Mouse (Mus musculus) ovary, postnatal 14 days (tissue): ENCODE measurements around the gene Fto.

ENCODE experiments used
- DNase-seq: peaks from one replicate; pipeline ENCODE4 v3.0.0; 2022; ENCODE audit warnings: low spot score

The Fto gene

DNA sequence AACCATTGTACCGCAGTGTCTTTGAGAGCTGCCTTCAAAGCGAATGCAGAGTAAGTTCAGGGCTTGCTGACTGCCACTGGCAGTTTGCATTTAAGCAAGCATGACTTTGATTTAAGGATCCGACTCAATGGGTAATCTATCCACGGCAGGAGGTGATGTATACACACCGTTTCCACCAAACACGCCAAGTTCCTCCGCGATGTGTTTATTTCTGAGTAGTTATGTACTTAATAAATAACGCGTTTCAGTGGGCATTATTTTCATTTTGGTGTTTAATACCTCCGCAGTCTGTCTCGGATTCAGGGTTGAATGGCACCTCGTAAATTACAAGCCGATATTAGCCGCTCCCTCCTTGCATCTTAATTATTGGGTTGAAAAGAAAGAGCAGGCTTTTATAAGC is 366.1 kb downstream of the Fto start:
- DNase-seq = no peak

DNA sequence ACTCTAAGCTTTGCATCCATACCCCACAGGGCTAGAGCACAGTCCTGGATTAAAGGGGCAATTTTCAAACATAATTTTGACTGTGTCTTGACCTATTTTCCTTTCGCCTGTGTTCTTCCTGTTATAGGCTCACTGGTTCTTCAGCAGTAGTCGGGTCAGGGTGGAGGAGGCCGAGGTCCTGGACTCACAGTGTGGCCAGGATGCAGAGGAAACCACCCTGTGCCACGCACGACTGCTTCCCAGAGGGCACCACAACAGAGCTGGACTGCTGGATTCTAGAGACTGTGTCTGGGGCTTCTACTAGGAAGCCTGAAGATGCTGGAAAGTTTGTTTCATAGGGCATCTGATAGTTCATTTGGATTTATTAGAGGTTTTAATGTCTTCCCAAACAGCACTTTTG is 366.8 kb downstream of the Fto start:
- DNase-seq = no peak

DNA sequence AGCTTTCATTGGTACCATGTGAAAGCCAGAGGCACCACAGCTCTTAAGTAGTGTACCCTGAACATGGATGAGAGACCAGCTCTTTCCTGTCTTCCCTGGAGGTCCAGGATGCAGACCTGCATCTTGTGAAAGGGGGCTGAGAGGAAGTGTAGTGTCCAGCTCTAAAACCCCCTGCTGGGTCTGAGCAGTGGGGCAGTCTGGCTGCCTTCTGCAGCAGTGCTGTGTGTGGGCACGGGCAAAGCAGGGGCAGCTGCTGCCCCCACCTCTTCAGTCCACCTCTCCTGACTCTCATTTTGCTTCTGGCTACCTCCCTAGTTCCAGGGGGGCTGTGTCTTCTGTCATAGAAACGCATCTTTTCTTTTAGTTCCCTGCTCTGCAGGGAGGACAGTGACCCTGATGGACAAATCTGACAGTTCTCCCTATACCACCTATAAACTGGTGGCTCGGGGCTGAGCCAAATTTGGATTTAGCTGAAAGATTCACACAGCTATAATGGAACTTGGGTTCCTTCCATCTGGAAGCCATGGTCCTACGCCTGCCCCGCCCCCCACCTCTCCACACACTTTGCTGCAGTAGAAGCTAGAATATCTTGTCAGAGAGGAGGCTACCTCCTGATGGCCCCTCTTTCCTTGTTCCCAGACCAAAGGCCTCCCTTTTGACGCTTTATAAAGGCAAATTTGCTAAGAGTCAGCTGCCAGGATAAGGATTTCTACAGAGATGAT is 371.4 kb downstream of the Fto start:
- no peak for DNase-seq

DNA sequence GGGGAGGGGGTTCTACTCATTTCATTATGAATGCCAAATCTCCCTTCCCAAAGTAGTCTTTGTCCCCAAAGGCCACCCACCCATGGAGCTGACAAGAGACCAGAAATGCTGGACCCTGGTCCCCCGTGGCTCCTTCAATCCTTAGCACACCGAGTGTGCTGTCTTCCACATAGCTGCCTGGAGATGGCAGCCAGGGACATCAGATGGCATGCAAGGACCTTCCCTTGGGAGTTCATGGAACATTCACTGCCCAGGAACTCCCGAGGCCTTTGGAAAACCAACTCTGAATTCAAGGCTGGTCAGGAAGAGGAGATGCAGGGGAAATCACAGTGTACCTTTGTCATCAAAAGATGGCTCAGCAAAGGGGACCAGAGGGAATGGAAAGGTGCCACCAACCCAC is 372.1 kb downstream of the Fto start:
- DNase-seq = no peak

DNA sequence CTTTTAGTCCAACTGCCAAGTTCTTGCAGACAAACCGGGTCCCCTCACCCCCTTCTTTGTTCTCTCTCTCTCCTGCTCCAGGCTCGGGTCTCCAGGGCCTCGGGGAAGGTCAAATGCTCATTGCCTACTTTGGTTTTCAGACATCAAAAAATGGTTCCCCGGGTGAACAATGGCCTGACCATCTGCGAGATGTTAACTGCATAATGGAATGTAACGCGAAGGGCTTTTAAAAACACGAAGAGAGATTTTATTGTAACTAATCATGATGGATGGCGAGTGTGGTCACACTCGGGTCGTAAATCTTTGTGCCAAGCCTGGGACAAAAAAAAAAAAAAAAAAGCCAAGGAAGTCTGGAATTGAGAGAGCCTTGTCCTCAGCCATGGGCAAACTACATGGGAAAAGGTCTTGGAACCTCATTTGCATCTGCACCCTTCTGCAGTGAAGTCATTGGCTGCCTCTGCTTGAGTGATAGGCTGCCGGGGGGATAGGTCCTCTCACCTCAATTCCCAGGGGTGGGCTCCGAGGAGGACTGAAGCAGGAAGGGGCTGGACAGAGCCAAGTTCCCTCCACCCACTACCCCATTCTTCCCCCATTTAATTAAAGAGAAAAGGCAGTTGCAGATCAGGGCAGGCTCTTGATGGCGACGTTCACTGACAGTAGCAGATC is 378.9 kb downstream of the Fto start:
- no peak for DNase-seq

DNA sequence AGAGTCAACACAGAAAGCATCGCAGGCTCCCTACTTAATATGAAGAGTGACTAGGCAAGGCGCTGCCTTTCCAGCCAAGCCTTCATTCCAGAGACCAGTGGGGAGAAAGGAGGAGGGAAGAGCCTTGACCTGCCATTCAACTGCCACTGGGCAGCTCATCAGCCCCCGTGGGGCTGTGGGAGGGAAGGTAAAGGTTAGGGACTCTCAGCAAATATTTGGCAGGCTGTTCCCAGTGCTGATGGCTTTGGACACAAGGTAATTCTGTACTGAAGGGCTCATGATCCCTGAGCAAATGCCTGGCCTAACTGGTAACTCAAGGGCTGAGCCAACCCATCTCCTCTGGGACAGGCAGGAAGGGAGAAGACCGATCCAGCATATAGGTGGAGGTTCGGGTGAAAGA is 393.2 kb downstream of the Fto start:
- DNase-seq = no peak

DNA sequence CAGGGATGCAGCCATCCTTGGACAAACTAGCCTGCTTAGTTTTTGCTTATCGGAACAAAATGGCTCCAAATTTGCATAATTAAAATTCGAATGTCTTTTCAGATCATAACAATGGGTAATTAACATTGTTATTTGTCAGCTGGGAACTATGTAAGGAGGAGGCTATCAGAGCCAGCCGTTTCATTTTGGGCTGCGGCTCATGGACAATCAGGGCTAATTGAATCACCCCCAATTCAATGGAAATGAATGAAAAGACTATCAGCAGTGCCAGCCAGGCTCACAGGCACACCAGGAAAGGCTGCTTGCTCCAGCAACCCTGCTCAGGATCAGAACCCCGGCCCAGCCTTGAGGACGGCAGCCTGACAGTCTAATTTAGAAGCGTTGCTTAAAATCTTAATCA is 395.3 kb downstream of the Fto start:
- no peak for DNase-seq

DNA sequence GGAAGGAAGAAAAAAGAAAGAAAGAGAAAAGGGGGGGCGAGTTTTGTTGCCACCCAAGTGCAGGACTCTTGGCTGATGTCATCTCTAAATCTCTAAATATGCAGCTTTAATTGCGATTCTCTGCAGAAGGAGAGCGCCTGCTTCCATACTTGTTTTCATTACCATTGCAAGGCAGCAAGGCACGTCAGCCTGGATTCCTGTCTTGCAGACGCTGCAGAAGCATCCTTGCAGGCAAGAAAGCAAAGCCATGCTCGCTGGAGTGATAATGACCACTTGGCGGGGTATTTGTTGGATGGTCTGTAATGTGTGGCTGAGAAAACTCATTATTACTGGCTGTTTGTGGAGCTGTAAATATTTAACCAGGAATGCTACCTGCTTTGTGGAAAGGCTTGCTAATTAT is 396.4 kb downstream of the Fto start:
- no peak for DNase-seq

DNA sequence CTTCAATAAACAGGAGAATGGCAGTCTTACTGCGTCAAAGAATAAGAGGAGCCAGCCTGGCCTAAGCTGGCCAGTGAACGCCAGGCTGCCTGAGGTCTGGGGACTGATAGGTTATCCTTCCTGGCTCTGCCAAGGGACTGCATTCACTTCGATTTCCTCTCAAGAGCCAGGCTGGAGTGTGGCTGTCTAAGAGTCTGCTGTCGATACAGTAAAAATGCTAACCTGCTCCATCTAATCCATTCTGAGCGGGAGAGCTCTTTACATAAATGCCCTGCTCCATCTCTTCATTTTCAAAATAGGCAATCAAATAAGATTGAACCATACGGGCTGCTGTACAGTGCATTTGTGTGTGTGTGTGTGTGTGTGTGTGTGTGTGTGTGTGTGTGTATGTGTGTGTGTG is 397.9 kb downstream of the Fto start:
- DNase-seq = no peak

DNA sequence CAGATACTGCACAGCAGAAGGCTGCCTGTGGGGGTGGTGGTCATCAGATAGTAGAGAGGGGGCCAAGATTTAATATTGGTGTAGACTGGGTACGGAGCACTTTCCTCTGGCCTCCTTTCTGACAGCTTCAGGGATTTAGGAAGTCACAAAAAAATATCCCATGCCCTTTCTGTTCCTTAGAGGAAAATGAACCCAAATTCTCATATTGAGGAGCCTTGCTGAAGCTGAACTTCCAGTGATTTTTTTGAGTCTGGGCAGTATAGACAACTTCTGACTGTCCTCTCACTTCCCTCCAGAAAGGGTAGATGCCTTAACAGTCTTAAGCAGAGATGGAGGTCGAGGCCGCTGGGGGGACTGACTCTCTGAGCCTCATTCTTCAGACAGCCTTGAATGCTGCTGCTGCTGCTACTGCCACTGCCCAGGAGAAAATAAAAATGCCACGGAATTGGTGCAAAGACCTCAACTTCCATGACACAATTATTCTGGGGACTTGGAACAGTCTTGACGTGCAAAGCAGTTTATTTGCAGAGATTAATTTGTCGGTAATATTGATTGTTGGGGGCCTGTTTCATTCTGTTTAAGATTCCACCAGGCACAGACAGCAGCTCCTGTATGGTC is 398.8 kb downstream of the Fto start:
- no peak for DNase-seq

DNA sequence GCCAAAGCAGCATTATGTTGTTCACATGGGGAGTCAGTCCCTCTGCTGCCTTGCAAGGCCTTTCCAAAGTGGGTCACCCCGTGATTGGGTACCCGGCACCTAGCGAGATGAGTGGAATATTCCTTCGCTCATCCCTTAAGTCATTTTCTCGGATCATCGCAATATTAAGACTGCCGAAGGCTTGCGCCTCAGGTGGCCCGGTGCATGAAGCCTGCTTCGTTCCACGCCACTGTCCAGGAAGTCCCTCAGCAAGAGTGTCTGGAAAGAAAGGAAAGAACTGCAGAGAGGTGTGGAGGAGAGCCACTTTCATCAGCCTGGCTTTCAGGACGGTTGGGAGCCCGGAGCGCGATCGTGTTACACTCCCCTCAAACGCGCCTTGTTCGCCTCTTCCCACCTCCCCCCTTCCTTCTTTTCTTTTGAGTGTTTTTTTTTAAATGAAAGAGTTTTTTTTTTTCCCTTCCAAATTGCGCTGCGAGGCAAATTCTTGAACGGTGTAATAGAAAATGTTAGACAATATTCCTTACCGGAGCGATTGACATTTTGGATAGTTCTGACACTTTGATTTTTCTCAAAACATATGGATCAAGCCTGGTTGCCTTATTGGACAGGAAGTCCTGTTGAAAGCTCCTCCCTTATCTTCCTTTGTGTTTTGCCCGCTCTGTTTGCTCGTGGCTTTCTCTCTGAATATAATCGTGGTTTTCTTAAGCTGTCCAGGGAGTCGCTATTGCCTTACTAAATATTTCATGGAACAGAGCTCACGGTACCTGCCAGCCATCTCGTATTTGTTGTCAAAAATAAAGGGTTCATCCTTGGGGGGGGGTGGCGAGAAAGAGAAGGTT is 399.6 kb downstream of the Fto start:
- no peak for DNase-seq

DNA sequence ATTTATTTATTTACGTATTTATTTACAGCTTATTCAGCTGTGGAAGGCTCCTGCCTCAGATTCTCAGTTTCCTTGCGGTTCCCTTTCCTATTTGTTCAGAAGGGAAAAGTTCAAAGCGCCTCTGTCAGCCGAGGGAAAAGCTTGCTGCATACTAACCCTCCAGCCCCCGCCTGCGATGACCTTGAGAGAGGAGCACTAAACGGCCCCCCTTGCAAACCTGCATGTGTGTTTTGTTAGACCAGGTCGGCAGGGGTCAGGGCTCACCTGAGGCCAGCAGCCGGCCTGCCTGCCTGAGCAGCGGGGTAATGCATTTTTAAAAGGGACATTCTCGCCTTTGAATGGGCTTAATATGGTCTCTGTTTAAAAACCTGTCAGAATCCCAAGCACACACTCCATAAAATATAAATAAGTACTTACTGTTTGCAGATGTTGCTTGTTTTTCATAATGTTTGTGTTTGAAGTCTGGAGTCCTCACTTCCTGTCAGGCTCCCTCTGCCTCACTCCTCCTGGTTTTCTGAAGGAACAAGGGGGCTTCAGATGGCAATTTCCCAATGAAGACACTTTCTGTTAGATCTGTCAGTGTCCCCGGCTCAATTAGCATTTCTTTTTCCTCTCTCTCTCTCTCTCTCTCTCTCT is 400.5 kb downstream of the Fto start:
- DNase-seq = no peak

DNA sequence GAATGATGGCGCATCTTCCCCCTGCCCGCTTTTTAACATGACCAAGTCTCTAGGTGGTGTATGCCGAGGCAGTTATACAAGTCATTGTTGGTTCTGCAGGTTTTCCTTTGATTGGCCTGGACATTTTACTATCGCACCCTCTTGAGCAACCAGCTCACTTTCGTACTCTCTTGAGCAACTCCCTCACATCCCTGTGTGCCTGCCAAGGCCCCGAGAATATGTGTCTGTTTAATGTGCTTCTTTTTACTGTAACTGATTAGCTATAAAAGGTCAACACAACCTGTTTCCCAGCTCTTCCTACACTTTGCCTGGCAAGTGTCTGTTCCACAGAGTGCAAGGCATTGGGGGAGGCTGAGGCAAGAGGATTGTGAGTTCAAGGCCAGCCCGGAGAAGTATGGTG is 401.4 kb downstream of the Fto start:
- no peak for DNase-seq

DNA sequence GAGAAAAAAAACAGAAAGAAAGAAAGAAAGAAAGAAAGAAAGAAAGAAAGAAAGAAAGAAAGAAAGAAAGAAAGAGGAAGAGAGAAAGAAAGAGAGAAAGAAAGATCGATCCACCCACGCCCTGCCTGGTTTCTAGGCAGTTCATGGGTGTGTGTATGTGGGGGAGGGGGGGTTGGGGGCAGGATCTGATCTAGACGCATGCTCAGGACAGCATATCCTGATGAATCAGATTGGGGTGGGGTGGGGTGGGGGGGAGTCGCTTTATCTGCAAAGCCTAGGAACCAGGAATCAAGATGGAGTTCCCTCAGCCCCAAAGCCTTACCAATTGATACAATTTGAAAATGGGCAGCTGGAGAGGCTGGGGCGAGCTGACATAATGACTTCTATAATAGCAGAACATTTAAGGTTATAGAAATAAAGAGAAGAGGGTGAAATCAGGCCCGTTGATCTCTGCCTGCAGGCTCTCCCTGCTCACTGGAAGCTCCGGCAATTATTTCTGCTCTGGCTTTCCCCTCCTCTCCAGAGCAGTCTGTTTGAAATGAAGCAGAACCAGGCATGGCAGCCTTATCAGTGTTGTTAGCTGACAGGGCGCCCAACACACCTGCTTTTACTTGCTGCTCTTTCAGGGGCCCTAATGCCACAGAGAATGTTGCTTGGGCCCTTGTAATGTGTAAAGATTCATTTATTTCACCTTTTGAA is 402.2 kb downstream of the Fto start:
- no peak for DNase-seq
